Mouse (Mus musculus) C2C12 (cell line): ENCODE data around the gene Cacng8. TPM values are rescaled to one million over a fixed set of nuclear protein-coding genes. Genes with fewer than 3 reads are reported as not detected.

Experiments used
- H3K27me3 ChIP-seq: one replicate; pipeline ENCODE4 v1.6.1; 2011; ENCODE audit not compliant: control insufficient read depth, insufficient read depth, insufficient read length
- H3K36me3 ChIP-seq: one replicate; pipeline ENCODE4 v1.6.1; 2011; ENCODE audit not compliant: control insufficient read depth, insufficient read depth
- H3K4me3 ChIP-seq: one replicate; pipeline ENCODE4 v1.5.1; 2011; ENCODE audit warnings: mild to moderate bottlenecking, control low read depth; ENCODE audit not compliant: poor library complexity, insufficient read depth, severe bottlenecking
- H3K79me2 ChIP-seq: one replicate; pipeline ENCODE4 v1.6.1; 2011; ENCODE audit not compliant: control insufficient read depth, insufficient read depth
- H3K79me3 ChIP-seq: one replicate; pipeline ENCODE4 v1.6.1; 2011; ENCODE audit warnings: low read depth, control low read depth
- H3ac ChIP-seq: one replicate; pipeline ENCODE3; 2011; ENCODE audit warnings: low read depth; ENCODE audit not compliant: control insufficient read depth, insufficient read length
- CEBPB ChIP-seq: IDR thresholded peaks from one replicate; pipeline ENCODE4 v1.6.1; 2011; ENCODE audit warnings: low read depth, mild to moderate bottlenecking, control low read depth, moderate library complexity
- CTCF ChIP-seq: IDR thresholded peaks from one replicate; pipeline ENCODE4 v1.5.1; 2011; ENCODE audit not compliant: control insufficient read depth, insufficient read depth, insufficient read length
- FOSL1 ChIP-seq: IDR thresholded peaks from one replicate; pipeline ENCODE4 v1.8.0; 2011; ENCODE audit warnings: mild to moderate bottlenecking, low read length; ENCODE audit not compliant: poor library complexity, insufficient read depth, severe bottlenecking
- MAX ChIP-seq: IDR thresholded peaks from one replicate; pipeline ENCODE4 v1.6.1; 2011; ENCODE audit warnings: mild to moderate bottlenecking, control low read depth
- MYOD1 ChIP-seq: IDR thresholded peaks from one replicate; pipeline ENCODE4 v1.6.1; 2011; ENCODE audit warnings: low read depth; ENCODE audit not compliant: control insufficient read depth, insufficient read length
- MYOG ChIP-seq: IDR thresholded peaks from one replicate; pipeline ENCODE4 v1.6.1; 2011; ENCODE audit not compliant: control insufficient read depth, insufficient read length; ENCODE audit errors: extremely low read depth
- USF1 ChIP-seq: IDR thresholded peaks from one replicate; pipeline ENCODE4 v1.6.1; 2011; ENCODE audit warnings: low read depth, mild to moderate bottlenecking, control low read depth, moderate library complexity
- polyA plus RNA-seq: library from polyadenylated mRNA; unstranded; fragments of >200 nt; fragmentation: generic; extraction: Trizol; gene quantifications from one replicate; pipeline ENCODE4 v1.2.1, GENCODE M21; 2012; ENCODE audit warnings: missing spikeins

The Cacng8 gene
- polyA plus RNA-seq, 1 experiment = 1.3 TPM

DNA sequence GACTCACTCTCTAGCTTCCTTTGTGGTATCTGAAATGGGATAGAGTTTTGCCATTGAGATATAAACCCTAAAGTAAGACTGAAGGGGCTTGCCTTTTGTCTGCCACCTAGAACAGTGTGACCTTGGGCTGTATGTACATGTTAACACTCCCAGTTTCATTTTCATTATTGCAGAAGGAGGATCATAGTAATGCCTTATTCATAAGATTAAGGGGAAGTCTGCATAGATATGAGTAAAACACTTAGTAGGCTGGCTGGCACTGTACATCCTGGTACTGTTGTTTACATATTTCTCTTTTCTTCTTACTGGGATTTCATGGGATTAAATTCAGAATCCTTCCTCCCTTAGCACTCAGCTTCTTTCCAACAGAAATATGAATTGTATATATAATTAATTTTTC lies 9.5 kb downstream of the Cacng8 start:
- Histone ChIP-seq H3K36me3 (no peaks in the 10 kb centered on the region), H3K79me3 (no peaks in the 10 kb centered on the region), H3K79me2 (no peaks in the 10 kb centered on the region), H3K4me3 (no peak overlapping the region), H3ac (no peak overlapping the region), H3K27me3 (no peaks in the 10 kb centered on the region)
- TF ChIP-seq USF1 (no peak), MAX (no peak), CTCF (no peak), MYOG (no peak), CEBPB (no peak), FOSL1 (no peak), MYOD1 (no peak)

- H3K79me3 ChIP-seq = no peaks in the 10 kb centered on the region
- H3K4me3 ChIP-seq = no peak overlapping the region
- no peak overlapping the region for H3ac ChIP-seq
- no peaks in the 10 kb centered on the region for H3K36me3 ChIP-seq
- no peaks in the 10 kb centered on the region for H3K79me2 ChIP-seq
- TF ChIP-seq USF1 (no peak), CTCF (no peak), MYOD1 (no peak), MAX (no peak), CEBPB (no peak), FOSL1 (no peak), MYOG (no peak)
- no peaks in the 10 kb centered on the region for H3K27me3 ChIP-seq
Observed at GRCm38 (mm10) chr7:3409729-3410520, 19.4 kb downstream of the Cacng8 start.

DNA sequence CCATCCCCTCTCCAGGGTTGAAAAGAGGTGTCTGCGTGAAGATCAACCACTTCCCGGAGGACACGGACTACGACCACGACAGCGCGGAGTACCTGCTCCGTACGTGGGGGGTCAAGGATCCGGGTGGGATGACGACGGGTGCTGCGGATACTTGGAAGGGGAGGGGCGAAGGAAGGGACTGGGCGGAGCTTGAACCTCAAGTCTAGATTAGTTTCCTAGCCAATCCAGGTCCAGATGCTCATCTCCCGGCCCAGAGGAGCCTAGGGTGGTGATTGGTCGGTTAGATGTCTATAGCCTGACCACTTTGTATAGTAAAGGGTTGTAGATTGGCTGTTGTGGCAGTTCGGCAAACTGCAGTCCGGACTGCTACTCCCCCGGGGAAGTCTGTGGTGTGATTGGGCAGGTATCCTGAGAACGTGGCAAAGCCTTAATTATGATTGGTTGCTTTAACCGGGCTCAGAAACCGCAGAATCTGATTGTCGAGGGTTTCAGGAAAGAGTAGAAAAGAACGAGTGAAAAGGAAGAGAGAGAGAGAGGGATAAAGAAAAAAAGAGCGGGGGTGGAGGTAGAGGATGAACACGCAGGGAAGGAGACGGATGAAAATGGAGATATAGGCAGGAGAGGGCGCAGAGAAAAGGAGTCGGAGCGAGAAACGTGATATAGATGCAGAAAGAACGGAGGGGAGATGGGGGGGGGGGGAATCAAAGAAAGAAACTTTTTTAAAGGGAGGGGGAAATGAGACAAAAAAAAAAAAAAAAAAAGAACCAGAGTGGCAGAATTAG lies 20.9 kb downstream of the Cacng8 start:
- Histone ChIP-seq H3K79me3 (no peaks in the 10 kb centered on the region), H3ac (no peak overlapping the region), H3K4me3 (no peak overlapping the region), H3K36me3 (no peaks in the 10 kb centered on the region), H3K79me2 (no peaks in the 10 kb centered on the region), H3K27me3 (no peaks in the 10 kb centered on the region)
- TF ChIP-seq MAX (no peak), MYOD1 (no peak), FOSL1 (no peak), CTCF (no peak), CEBPB (no peak), MYOG (no peak), USF1 (no peak)

- Histone ChIP-seq H3ac (peak overlapping the region; percentile 49), H3K27me3 (no peaks in the 10 kb centered on the region), H3K79me3 (no peaks in the 10 kb centered on the region), H3K79me2 (no peaks in the 10 kb centered on the region), H3K4me3 (no peak overlapping the region), H3K36me3 (no peaks in the 10 kb centered on the region)
- no peak for TF ChIP-seq MAX
- no peak for TF ChIP-seq MYOD1
- TF ChIP-seq FOSL1 = no peak
- peak; percentile 12 for TF ChIP-seq CTCF
Observed at GRCm38 (mm10) chr7:3412036-3412435, 21.6 kb downstream of the Cacng8 start.

DNA sequence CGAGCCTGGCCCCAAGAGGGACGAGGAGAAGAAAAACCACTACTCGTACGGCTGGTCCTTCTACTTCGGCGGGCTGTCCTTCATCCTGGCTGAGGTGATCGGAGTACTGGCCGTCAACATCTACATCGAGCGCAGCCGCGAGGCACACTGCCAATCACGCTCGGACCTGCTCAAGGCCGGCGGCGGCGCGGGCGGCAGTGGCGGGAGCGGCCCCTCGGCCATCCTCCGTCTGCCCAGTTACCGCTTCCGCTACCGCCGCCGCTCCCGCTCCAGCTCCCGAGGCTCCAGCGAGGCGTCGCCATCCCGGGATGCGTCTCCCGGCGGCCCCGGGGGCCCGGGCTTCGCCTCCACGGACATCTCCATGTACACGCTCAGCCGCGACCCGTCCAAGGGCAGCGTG lies 24.4 kb downstream of the Cacng8 start:
- Histone ChIP-seq H3K4me3 (no peak overlapping the region), H3K27me3 (no peaks in the 10 kb centered on the region)
- TF ChIP-seq USF1 = no peak
- TF ChIP-seq CTCF = no peak
- TF ChIP-seq CEBPB = no peak
- TF ChIP-seq MAX = no peak
- TF ChIP-seq MYOG = no peak
- TF ChIP-seq FOSL1 = no peak
- no peak for TF ChIP-seq MYOD1

More for the DNA sequence above, 24.4 kb downstream of the Cacng8 start:
- Histone ChIP-seq H3K79me2 (no peaks in the 10 kb centered on the region), H3ac (no peak overlapping the region), H3K79me3 (no peaks in the 10 kb centered on the region), H3K36me3 (no peaks in the 10 kb centered on the region)
